Mouse (Mus musculus) lung, adult 18-20 months (tissue): Measurements from ENCODE around the gene Ankrd6.
"Not testable (repeated sequence)": the region's sequence is repeated elsewhere in the genome, so short reads cannot be mapped to it uniquely, and the experiment has no call there.

Experiments
- DNase-seq, 2 experiments: peaks; one replicate each; pipeline ENCODE4 v3.0.0; 2022; ENCODE audit warnings: mixed read lengths in 2 of 2

The Ankrd6 gene

GRCm38 (mm10) chr4:32950356-32951034 lies at the start of gene Ankrd6:
TSS of gene Ankrd6 (minus strand) at chr4:32950841.
- peak; percentile 43 to 60 for DNase-seq

GRCm38 (mm10) chr4:32998996-32999395 lies 48.4 kb upstream of the Ankrd6 start:
- DNase-seq = no peak

- no peak for DNase-seq
Observed at GRCm38 (mm10) chr4:32997571-32997970, 46.9 kb upstream of the Ankrd6 start.

GRCm38 (mm10) chr4:32996083-32996482 lies 45.4 kb upstream of the Ankrd6 start:
- no peak for DNase-seq

GRCm38 (mm10) chr4:32994168-32994567 lies 43.5 kb upstream of the Ankrd6 start:
- no peak for DNase-seq

- no peak for DNase-seq
Observed at GRCm38 (mm10) chr4:32989346-32989745, 38.7 kb upstream of the Ankrd6 start.

- no peak for DNase-seq
Observed at GRCm38 (mm10) chr4:32987006-32987405, 36.4 kb upstream of the Ankrd6 start.

- no peak for DNase-seq
Observed at GRCm38 (mm10) chr4:32985684-32986083, 35.0 kb upstream of the Ankrd6 start.

- DNase-seq = no peak
Observed at GRCm38 (mm10) chr4:32984801-32985675, 34.4 kb upstream of the Ankrd6 start.

GRCm38 (mm10) chr4:32984242-32984641 lies 33.6 kb upstream of the Ankrd6 start:
- DNase-seq = no peak

GRCm38 (mm10) chr4:32983176-32984155 lies 32.8 kb upstream of the Ankrd6 start:
- peak; percentile 54 to 65 for DNase-seq

- DNase-seq = peak; percentile 14 to 32
Observed at GRCm38 (mm10) chr4:32982716-32983175, 32.1 kb upstream of the Ankrd6 start, which contains the start of gene Rragd. TSS of gene Rragd (plus strand) at chr4:32983037.

GRCm38 (mm10) chr4:32982041-32982715 lies 31.5 kb upstream of the Ankrd6 start:
- peak; percentile 8 to 9 for DNase-seq

- DNase-seq = no peak
Observed at GRCm38 (mm10) chr4:32981617-32982016, 31.0 kb upstream of the Ankrd6 start.

- no peak for DNase-seq
Observed at GRCm38 (mm10) chr4:32980061-32980460, 29.4 kb upstream of the Ankrd6 start.

- no peak for DNase-seq
Observed at GRCm38 (mm10) chr4:32977331-32977730, 26.7 kb upstream of the Ankrd6 start.

GRCm38 (mm10) chr4:32964619-32965018 lies 14.0 kb upstream of the Ankrd6 start:
- DNase-seq = not testable (repeated sequence)

GRCm38 (mm10) chr4:32961394-32961793 lies 10.8 kb upstream of the Ankrd6 start:
- DNase-seq = no peak

GRCm38 (mm10) chr4:32956423-32956822 lies 5.8 kb upstream of the Ankrd6 start:
- DNase-seq = no peak

- no peak for DNase-seq
Observed at GRCm38 (mm10) chr4:32952681-32953080, 2.0 kb upstream of the Ankrd6 start.

- DNase-seq = no peak
Observed at GRCm38 (mm10) chr4:32951035-32951940, 647 bp upstream of the Ankrd6 start.
